Mouse (Mus musculus) right cerebral cortex, postnatal 4 days (tissue): ENCODE data around the gene Btbd16.

Experiments used
- DNase-seq: peaks from one replicate; pipeline ENCODE4 v3.0.0-alpha.2; 2022

Btbd16 gene

DNA sequence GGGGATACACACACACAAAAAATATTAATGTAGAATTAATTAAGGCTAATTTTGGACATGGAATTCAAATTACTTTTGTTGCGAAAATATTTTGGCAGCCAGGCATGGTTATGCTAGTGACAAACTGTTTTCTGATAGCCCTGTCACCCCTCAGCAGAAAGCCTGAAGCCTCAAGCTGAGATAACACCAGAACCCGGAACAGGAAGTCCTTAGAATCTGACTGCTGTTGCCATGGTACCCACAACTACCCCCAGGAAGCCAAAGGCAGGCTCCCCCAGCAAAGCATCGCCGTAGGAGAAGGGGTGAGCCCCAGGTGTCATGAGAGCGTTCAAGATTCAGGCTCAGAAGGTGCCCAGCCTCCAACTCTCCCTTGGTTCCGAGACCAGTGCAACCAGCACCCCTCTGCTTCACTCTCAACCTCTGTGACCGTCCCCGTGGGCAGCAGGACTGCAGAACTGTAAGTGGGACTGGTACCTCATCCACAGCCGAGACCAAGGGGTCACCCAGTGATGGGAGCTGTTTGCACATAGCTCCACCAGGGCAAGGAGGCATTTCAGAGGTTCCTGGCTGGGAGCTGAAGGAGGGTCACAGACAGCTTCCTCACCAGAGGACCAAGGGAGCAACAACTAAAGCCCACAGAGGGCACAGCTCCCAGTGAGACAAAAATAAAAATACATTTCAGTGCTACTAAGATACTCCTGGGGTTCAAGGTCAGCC is at the start of gene Btbd16:
Gene Btbd16 (plus strand): TSS at position 156 of the 717 bp plus-strand sequence.
- no peak for DNase-seq

DNA sequence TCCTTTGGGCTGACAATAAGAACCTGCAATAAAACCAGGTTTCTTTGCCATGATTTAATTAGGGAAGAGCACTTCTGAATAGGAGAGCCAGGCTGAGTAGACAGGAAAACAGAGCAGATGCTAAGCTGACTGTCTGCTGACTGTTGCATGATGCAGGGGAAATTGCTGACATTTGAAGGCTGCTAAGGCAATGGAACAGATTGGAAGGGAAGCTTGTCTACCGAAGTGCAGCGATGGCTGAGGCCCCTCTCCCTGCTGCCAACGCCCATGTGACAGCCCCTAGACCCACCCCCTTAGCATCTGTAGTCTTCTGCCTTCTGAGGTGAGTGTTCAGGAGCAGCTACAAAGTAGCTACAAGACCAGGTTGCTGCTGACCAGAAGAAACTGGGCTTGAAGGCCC is 47.7 kb upstream of the Btbd16 start:
- no peak for DNase-seq

DNA sequence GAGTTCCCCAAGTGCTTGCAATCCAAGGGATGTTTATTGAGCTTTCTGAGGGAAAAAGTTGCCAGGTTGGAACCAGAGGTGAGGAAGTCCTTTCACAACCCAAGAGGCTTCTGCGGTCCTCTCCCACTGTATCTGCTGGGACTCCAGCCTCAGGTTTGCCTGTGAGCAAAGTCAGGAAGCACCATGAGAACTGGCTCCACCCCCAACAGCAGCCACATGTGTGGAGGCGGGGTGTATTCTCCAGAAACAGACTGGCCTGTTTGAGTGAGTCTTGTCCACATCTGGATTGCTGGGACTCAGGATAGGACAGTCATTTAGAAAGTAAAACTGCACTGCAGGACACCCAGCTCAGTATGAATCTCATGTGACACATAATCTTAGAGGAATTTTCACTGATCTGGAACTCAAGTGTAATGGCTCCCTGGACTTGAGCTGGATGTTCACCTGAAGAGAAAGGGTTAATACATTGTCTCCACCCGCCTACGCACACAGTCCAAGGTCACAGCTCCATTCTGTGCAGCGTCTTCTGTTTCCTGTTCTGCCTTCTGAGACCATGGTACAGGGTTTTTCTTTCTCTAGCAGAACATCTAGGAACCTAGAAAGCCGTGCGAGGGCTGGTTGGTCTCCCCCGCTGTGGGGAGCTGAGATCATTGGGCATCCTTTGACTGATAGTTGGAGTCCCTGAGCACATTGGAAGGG is 47.0 kb upstream of the Btbd16 start:
- no peak for DNase-seq

DNA sequence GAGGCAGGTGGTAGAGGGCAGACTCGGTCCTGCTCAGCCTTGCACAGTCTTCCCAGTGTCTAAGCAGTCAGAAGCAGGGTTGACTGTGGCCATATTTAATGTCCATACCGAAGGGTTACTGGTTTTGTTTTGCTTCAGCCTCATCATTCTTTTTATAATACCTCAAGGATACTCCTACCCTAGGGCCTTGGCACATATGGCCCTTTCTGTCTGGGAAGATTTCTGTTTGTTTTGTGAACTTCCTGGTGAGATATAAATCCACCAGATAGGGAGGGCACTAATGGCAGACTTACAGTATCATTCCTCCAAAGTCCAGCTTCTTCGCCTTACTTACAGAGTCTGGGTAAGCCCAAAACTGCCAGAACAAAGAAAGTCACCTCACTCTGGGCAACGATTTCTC is 46.3 kb upstream of the Btbd16 start:
- no peak for DNase-seq

DNA sequence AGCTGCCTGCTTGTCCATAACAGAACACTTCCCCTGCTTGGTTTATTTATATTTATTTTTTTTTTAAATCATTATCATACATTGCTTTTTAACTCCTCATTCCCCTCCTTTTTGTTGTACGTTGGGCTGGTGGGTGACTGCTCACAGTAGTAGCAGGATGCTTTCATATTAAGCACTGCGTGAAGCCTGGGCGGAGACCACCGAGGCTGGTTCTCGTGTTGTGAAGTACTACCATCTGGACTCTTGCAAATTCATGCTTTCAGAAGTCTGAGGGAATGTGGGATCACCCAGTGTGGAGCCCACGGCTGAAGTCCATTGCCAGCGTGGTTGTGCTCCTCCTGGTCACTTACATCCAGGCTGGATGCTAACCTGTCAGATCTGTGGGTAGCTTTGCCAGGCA is 42.1 kb upstream of the Btbd16 start:
- no peak for DNase-seq

DNA sequence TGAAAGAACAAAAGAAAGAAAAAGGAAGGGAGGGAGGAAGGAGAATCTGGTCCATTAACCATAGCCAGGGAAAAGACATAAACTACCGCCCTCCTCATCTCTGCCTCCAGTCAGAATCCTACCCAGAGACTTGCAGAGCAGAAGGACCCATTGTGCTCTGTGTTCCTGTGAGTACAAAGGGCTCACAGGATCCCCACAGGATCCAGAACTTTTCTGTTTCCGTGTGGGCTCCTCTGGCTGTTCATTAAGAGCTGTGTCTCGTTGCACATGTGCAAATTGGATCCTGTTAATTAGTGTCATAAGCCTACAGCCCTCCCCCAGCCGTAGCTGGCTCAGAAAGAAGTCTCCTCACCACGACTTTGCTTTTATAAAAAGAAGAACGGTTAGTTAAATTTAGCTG is 41.0 kb upstream of the Btbd16 start:
- no peak for DNase-seq

DNA sequence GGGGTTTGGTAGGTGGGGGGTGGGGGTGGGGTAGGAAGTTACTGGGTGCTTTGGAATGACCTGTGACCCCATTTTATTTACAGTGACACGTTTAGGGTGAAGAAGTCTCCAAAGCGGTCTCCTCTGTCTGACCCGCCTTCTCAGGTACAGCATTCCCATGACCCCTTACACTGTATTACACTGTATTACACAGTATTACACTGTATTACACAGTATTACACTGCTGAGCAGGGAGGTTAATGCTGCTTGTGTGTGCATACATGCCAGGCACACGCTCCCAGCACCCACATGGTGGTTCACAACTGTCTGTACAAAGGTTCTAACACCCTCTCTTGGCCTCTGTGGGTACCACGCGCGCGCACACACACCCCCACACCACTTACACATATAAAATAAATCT is 40.4 kb upstream of the Btbd16 start:
- no peak for DNase-seq

DNA sequence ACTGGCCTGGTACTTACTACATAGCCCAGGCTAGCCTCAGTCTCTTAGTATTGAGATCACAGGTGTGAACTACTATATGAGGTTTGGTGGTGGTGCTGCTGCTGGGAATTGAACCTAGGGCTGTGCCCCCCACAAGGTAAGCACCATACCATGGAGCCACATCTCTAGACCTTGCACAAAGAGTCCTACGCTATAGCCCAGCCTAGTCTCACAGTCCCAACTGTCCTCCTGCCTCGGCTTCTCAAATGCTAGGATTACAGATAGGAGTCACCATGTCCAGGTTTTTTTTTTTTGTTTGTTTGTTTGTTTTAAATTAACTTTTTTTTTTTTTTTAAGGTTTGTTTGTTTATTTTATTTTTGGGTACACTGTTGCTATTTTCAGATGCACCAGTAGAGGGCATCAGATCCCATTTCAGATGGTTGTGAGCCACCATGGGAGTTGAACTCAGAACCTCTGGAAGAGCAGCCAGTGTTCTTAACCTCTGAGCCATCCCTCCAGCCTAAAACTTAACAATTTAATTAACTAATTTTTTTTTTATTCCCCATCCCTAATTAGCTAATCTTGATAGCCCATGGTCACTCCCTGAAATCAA is 39.6 kb upstream of the Btbd16 start:
- no peak for DNase-seq

DNA sequence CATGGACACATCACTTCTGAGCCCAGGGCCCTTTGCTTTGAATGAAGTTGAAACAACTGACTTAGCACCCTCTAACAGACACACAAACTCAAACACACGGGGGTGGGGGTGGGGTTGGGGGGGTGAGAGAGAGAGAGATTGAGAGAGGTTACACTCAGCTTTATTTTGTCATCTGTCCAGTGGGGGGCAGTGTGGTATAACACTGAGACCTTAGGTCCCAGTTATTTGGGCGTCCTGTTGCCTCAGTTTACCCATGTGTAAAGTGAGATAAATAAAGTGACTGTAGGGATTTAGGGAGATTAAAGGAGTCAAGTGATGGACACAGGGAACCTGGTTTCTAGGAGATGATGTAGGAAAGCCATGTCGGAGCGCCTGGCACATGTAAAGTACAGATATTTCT is 32.8 kb upstream of the Btbd16 start:
- no peak for DNase-seq

DNA sequence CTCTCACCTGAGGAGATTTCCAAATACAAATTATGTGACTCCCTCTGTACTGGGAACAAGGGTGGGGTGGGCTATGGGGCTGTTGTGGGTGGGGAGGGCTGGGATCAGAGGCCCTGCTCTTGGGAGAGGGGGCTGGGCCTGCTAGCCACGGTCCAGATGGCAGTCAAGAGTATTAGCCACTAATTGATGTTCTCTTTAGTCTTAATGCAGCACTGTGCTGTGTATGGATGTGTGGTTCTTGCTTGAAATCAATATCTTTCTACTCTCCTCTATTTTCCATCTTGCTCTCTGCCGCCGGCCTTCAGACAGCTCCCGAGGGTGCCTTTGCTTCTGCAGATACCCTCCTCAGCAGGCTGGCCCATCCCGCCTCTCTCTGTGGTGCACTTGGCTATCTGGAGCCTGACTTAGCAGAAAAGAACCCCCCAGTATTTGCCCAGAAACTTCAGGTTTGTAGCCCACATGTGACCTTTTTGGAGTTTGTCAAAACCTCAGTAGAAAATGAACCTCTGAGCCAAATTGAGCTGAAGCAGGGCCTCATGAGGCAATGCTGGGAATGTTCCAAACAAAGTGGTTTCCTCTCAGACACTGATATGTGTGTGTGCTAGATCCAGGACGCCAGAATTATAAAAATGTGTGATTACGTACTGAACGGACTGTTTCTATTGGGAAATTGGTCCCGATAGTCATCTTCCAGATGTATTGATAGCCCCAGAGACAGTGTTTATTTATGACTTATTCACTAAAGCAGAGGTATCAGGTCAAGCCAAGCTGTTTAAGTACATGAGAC is 30.4 kb upstream of the Btbd16 start:
- DNase-seq: no peak

DNA sequence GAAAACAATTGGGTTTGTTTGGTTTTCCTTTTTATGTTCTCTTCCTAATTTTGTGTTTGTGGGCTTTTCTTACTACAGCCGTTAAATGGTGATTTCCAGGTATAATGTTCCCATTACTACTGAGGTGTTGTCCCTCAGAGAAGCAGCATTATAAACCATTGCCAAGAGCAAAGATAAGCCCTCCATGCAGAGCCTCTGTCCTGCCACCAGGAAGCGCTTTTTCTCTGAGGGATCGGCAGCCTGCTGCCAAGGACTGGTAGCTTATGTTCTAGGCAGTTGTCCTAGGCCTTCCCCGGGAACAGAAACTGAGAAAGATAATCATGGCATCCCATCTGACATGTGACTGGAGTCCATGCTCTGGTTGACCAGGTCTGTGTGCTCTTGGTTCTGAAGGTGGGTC is 24.7 kb upstream of the Btbd16 start:
- DNase-seq: no peak

DNA sequence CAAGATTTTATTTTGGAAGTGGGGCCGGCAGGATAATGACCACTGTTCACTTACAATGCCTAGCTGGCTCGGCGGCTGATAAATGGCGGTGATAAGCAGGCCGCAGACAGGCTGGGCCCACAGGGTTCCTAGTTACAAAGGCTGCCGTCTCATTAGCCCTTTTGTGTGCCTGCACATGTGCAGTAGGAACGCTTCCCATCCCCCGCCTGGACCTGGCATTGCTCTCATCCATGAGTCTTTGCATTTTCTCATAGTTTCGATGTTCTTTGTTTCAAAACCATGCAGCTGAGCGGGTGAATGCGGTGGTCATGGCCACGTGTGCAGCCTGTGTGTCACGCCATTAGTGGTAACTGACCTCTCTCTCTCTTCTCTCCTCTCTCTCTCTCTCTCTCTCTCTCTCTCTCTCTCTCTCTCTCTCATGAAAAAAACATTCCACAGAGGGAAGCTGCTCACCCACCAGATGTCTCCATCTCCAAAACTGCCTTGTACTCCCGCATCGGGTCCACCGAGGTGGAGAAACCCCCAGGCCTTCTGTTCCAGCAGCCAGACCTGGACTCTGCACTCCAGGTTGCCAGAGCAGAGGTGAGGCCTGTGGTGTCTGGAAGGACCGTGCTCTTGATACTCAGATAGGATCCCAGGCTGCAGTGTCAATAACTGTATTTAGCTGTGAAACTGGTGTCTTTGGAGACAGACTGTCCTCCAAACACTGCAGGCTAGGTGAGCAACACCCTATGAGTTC is 22.9 kb upstream of the Btbd16 start:
- peak; percentile 45 for DNase-seq

DNA sequence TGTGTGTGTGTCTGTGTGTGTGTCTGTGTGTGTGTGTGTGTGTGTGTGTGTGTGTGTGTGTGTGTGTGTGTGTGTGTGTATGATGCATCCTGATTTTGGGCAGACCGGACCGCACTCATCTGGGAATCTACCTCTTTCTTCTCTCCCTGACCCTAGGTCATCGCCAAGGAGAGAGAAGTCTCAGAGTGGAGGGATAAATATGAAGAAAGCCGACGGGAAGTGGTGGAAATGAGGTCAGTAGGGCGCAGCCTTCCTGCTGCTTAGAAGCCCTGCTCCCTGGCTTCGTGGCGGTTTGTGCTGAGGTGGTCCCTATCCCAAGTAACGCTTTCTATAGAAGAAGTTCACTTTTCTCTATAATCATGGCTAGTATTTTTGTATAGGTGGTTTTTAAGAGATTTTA is 22.2 kb upstream of the Btbd16 start:
- no peak for DNase-seq

DNA sequence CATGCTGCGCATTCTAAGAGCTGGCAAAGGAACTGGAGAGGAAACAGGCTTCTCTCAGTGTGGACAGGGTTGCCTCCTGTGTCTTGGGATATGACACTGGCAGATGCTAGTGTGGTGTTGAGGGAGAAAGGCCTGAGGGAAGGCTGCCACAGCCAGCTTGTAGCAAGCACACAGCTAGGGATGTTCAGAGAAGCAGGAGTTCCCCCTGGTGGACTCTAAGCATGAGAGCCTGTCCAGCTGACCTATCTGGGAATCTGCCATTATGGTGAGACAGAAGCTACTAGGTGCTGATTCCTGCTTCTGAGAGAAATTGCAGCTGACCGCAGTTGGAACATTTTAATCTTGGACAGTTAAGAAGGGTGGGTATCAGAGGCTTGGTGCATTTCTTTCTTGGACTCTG is 19.1 kb upstream of the Btbd16 start:
- no peak for DNase-seq

DNA sequence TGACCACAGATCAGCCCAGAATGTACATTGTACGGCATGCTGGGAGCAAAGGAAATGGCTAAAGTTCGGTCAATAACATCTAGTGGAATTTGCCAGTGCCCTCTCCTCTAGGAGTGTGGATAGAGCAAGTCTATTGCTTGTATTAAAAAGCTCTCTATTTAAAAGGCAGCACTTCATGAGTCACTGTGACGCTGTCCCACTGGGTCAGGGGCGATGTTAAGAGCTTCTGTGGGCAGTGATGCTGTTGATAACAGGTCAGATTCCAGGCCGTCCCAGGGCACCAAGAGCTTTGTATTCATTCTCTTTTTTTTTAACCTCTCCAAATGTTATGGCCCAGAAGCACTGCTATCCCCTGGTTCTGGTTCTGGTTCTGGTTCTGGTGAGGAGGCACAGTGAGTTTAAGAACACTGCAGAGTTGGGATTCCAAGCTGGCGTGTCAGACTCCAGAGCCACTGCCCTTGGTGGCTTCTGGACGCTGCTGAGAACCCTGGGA is 17.5 kb upstream of the Btbd16 start:
- DNase-seq: no peak

DNA sequence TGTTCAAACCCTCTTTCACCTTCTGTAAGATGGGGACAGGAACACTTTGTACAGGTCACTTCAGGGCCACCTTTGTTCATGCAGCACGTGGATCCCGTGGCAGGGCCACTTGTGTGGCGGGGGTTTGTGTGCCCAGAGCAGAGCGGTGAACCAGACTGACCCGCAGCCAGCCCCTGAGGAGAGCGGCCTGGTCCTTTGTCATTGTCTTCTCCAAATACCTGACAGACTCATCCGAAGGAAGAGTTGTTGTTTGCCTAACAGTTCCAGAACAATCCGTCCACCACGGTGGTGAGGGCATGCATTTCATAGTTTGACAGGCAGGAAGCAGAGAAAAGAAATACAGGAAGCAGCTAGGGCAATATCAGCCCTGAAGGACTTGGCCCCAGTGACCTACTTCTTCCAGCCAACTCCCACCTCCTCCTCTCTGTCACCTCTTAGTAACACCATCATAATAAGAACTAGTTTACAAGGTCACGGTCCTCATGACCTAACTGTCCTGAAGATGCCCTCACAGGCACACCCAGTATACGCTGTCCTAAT is 16.5 kb upstream of the Btbd16 start:
- DNase-seq: no peak

DNA sequence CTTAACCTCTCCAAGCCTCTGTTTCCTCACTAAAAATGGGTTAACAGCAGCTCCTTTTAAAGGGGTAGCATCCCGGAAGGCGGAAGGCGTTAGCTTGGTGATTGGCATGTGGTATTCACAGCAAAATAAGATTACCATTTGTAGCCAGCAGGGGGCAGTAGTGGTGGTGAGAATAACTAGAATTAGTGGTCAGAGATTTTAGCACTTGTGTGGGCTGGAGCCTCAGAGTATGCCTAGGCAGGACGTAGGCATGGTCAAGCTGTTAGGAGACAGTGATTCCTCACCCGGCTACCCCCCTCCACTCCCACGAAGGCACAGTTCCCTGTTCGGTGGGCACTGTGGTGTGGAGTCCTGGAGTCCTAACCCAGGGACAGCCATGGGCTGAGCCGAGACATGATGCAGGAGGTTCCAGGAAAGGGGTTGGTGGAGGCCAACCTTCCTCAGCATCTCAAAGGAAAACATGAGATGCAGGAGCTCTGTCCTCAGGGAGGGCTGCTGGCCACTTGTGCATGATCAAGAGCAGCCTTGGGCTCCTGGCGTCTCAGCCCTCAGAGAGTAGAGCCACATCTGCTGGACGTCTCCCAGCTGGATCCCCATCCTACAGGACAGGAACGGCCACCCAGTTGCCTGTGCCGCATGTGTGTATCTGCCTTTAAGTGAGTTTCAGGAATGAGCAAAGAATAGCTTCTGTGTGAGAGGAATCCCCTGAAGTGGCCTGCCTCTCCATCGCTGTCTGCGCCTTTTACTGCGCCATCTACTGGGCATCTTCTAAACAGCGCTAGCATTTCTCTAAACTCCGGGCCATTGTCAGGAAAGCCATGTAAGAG is 11.6 kb upstream of the Btbd16 start:
- DNase-seq: peak; percentile 73

DNA sequence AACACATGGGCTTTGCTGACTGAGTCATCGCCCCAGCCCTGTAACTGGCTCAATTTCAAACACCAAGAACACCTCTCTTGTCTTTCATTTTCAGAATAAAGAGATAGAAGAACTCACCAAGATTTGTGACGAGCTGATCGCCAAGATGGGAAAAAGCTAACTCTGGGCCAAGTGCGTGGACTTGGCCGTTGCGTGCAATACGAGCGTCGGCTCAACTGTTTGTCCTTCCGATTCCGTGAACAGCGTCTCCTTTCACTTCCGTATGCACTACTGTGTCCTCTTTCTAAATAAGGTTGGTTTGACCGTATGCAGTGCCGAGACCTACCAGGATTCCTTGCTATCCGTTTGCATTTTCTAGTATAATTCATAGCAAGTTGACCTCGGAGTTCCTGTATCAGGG is 9.7 kb upstream of the Btbd16 start:
- no peak for DNase-seq

DNA sequence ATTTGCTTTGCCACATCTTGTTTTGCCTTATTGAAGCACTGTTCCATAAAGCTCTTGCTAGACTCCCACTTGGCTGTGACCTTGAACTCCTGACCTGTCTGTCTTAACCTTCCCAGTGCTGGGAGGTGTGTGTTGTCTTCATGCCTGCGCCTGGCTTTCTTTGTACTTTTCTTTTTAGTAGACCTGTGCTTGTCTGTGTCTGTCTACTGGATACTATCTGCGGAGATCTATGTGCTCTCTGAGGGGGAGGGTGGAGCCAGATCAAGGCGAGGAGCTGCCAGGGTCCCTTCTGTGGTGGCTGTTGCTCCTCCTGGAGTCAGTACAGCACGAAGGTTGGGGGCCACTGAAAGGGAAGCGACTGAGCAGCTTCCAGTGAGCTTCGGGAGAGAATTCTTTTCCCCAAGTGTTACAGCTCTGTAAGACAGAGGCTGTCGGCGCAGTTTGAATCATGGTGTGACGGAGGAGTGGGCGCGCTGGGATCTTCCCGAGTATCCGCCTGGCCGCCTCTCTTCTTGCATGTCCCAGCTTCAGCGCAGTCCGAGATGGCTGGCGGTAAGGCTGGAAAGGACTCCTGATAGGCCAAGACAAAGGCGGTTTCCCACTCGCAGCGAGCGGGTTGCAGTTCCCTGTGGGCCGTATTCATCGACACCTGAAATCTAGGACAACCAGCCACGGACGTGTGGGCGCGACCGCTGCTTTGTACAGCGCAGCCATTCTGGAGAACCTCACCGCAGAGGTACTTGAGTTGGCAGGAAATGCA is 7.3 kb upstream of the Btbd16 start:
- no peak for DNase-seq

DNA sequence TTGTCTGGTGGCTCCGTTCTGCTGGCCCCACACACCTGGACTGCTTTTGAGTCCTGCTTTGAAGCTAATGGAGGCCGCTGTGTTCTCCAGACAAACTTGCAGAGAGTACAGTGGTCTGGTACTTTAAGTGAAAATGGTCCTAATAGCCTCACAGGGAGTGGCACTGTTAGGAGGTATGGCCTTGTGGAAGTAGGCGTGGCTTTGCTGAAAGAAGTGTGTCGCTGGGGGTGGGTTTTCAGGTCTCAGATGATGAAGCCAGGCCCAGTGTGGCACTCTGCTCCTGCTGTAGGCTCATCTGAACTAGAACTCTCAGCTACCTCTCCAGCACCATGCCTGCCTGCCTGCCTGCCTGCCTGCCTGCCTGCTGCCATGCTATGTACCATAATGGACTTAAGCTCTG is 5.7 kb upstream of the Btbd16 start:
- no peak for DNase-seq

DNA sequence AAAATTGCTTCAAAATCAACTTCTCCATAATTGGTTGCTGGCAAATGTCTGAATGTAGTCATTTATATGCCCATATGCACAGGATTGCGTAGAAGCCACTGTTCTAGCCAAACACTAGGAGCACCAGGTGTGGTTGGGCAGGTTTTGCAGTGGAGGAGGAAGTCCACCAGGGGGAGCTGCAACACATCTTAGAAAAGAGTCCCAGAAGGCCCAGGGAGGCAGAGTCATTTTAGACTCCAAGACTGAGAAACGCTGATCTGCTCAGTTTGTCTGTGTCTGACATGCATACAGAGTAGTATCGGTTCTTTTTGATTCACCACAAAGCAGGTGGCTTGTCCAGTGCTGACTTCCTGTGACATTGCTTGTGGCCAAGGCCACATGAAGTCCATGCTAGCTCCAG is 3.2 kb upstream of the Btbd16 start:
- peak; percentile 84 for DNase-seq
